Mouse (Mus musculus): ENCODE measurements at regions not wholly inside any gene's neighbourhood (a gene's known extent, or its start where the extent isn't known, plus 50 kb on each side); places are given as distances from the start of the nearest gene placed in this dataset.
A peak's percentile ranks its signal among the peaks of the same experiment; 100 is the strongest.

GRCm38 (mm10) chr2:159069180-159069579, 274.6 kb downstream of the Dhx35 start:
- TF ChIP-seq CTCF (IDR thresholded peaks at IDR 0.05; ENCODE audit: insufficient read depth, low read length) (no peak), POLR2A (IDR thresholded peaks at IDR 0.05; ENCODE audit: borderline replicate concordance, extremely low read depth, low read depth, low read length) (peak; percentile 8; the same call in 1 of the 2 replicates)
